Mouse (Mus musculus) liver, embryonic 12.5 days (tissue): Measurements from ENCODE around the gene Clcn2. TPM values are rescaled to one million over a fixed set of nuclear protein-coding genes. Genes with fewer than 3 reads are reported as not detected.

ENCODE experiments used
- ATAC-seq: fragments of 200-750 bp; cut with Nextera tagmentation; 2 replicates; pipeline ENCODE4 v1.8.0; 2017; ENCODE audit warnings: moderate number of reproducible peaks, mild to moderate bottlenecking, moderate library complexity
- H3K27ac ChIP-seq: fragments of 300-500 bp; sonication (generic); 2 replicates; pipeline ENCODE4 v1.5.1; 2016; ENCODE audit warnings: mild to moderate bottlenecking
- H3K27me3 ChIP-seq: fragments of 300-500 bp; sonication (generic); replicated peaks from 2 replicates; pipeline ENCODE4 v1.6.1; 2016; ENCODE audit warnings: mild to moderate bottlenecking, moderate library complexity
- H3K36me3 ChIP-seq: fragments of 300-500 bp; sonication (generic); 2 replicates; pipeline ENCODE4 v1.6.1; 2016; ENCODE audit warnings: mild to moderate bottlenecking, moderate library complexity
- H3K4me1 ChIP-seq: fragments of 300-500 bp; sonication (generic); 2 replicates; pipeline ENCODE4 v1.6.1; 2016
- H3K4me2 ChIP-seq: fragments of 300-500 bp; sonication (generic); 2 replicates; pipeline ENCODE4 v1.6.1; 2016; ENCODE audit warnings: mild to moderate bottlenecking, moderate library complexity
- H3K4me3 ChIP-seq: fragments of 300-500 bp; sonication (generic); 2 replicates; pipeline ENCODE4 v1.5.1; 2016; ENCODE audit warnings: mild to moderate bottlenecking, moderate library complexity
- H3K9ac ChIP-seq: fragments of 300-500 bp; sonication (generic); 2 replicates; pipeline ENCODE4 v1.6.1; 2016; ENCODE audit warnings: mild to moderate bottlenecking, moderate library complexity
- H3K9me3 ChIP-seq: fragments of 300-500 bp; sonication (generic); replicated peaks from 2 replicates; pipeline ENCODE4 v1.6.1; 2016; ENCODE audit warnings: mild to moderate bottlenecking, moderate library complexity
- WGBS: fragments of 180-500 bp; shearing (Covaris S2); methylation state at CpG from one replicate; pipeline ENCODE4 v1.1.7; 2016; ENCODE audit not compliant: insufficient replicate concordance; 5-methylcytosine and 5-hydroxymethylcytosine counted together
- polyA plus RNA-seq: library from polyadenylated mRNA; unstranded; fragments of >200 nt; fragmentation: Nextera tagmentation; extraction: Ambion mirVana; gene quantifications from 2 replicates; pipeline ENCODE4 v1.2.1, GENCODE M21; 2016

The Clcn2 gene
- polyA plus RNA-seq, 1 experiment from 2014 or later: 14.5 TPM

GRCm38 (mm10) chr16:20694781-20695180 lies 22.8 kb downstream of the Clcn2 start:
- no peak overlapping the region for H3K4me3 ChIP-seq
- no peak overlapping the region for H3K27ac ChIP-seq
- H3K9me3 ChIP-seq: no peaks in the 10 kb centered on the region
- H3K36me3 ChIP-seq: peaks cover 29% of the 10 kb centered on the region
- H3K4me1 ChIP-seq: peaks cover 56% of the 10 kb centered on the region
- ATAC-seq: no peak
- H3K27me3 ChIP-seq: peaks cover 61% of the 10 kb centered on the region
- no peak overlapping the region for H3K4me2 ChIP-seq
- H3K9ac ChIP-seq: no peak overlapping the region
- 69% methylated on average over 8 of the region's 8 CpGs for WGBS

- no peaks in the 10 kb centered on the region for H3K9me3 ChIP-seq
- peak within 1 kb of the TSS; percentile 98 for H3K4me2 ChIP-seq
- peak; percentile 92 for ATAC-seq
- H3K9ac ChIP-seq: peak within 1 kb of the TSS; percentile 82
- peaks cover 44% of the 10 kb centered on the region for H3K36me3 ChIP-seq
- H3K27ac ChIP-seq: peak within 1 kb of the TSS; percentile 76
- H3K4me1 ChIP-seq: peaks cover 72% of the 10 kb centered on the region
- H3K4me3 ChIP-seq: peak within 1 kb of the TSS; percentile 70
- peaks cover 46% of the 10 kb centered on the region for H3K27me3 ChIP-seq
- 1% methylated on average over 36 of the region's 37 CpGs for whole genome bisulfite sequencing
Observed at GRCm38 (mm10) chr16:20693111-20693701, 24.3 kb downstream of the Clcn2 start, which contains the start of gene Fam131a. TSS of gene Fam131a (plus strand) at chr16:20693241.

GRCm38 (mm10) chr16:20692241-20692965 lies 25.1 kb downstream of the Clcn2 start:
- Histone ChIP-seq H3K36me3 (peaks cover 52% of the 10 kb centered on the region), H3K4me3 (peak overlapping the region; percentile 70), H3K4me1 (peaks cover 73% of the 10 kb centered on the region), H3K27ac (peak overlapping the region; percentile 49; the same call in 1 of the 2 replicates), H3K9me3 (no peaks in the 10 kb centered on the region), H3K9ac (no peak overlapping the region), H3K4me2 (peak overlapping the region; percentile 98), H3K27me3 (peaks cover 40% of the 10 kb centered on the region)
- no peak for ATAC-seq
- WGBS: 59% methylated on average over 16 of the region's 16 CpGs

GRCm38 (mm10) chr16:20691617-20692016 lies 25.9 kb downstream of the Clcn2 start:
- H3K36me3 ChIP-seq: peaks cover 60% of the 10 kb centered on the region
- peaks cover 73% of the 10 kb centered on the region for H3K4me1 ChIP-seq
- H3K9me3 ChIP-seq: no peaks in the 10 kb centered on the region

GRCm38 (mm10) chr16:20690774-20691173 lies 26.8 kb downstream of the Clcn2 start:
- peaks cover 69% of the 10 kb centered on the region for H3K36me3 ChIP-seq
- ATAC-seq: no peak
- peak overlapping the region; percentile 23; the same call in 1 of the 2 replicates for H3K27ac ChIP-seq

More at GRCm38 (mm10) chr16:20691617-20692016, 25.9 kb downstream of the Clcn2 start:
- no peak for ATAC-seq
- 74% methylated on average over 1 of the region's 1 CpGs for WGBS
- H3K9ac ChIP-seq: no peak overlapping the region
- H3K4me2 ChIP-seq: no peak overlapping the region
- H3K4me3 ChIP-seq: no peak overlapping the region
- H3K27me3 ChIP-seq: peaks cover 32% of the 10 kb centered on the region
- H3K27ac ChIP-seq: no peak overlapping the region

GRCm38 (mm10) chr16:20677974-20678675 lies 39.4 kb downstream of the Clcn2 start:
- Histone ChIP-seq H3K4me3 (no peak overlapping the region), H3K4me1 (peaks cover 47% of the 10 kb centered on the region), H3K36me3 (peaks cover 92% of the 10 kb centered on the region), H3K9ac (0 out of 2 replicates have a peak overlapping the region, but pooled peaks have one; percentile 1), H3K9me3 (no peaks in the 10 kb centered on the region), H3K4me2 (no peak overlapping the region), H3K27me3 (no peaks in the 10 kb centered on the region), H3K27ac (peak overlapping the region; percentile 34)
- 78% methylated on average over 10 of the region's 10 CpGs for WGBS
- ATAC-seq: no peak

More at GRCm38 (mm10) chr16:20690774-20691173, 26.8 kb downstream of the Clcn2 start:
- Histone ChIP-seq H3K4me1 (peaks cover 67% of the 10 kb centered on the region), H3K4me3 (no peak overlapping the region), H3K27me3 (peaks cover 24% of the 10 kb centered on the region), H3K9me3 (no peaks in the 10 kb centered on the region), H3K9ac (no peak overlapping the region), H3K4me2 (no peak overlapping the region)
- WGBS: 56% methylated on average over 3 of the region's 3 CpGs

GRCm38 (mm10) chr16:20677380-20677779 lies 40.2 kb downstream of the Clcn2 start:
- H3K27ac ChIP-seq: peak overlapping the region; percentile 34; the same call in 1 of the 2 replicates
- ATAC-seq: no peak
- H3K4me1 ChIP-seq: peaks cover 47% of the 10 kb centered on the region
- H3K4me2 ChIP-seq: no peak overlapping the region
- no peaks in the 10 kb centered on the region for H3K27me3 ChIP-seq
- H3K9me3 ChIP-seq: no peaks in the 10 kb centered on the region
- 82% methylated on average over 5 of the region's 5 CpGs for WGBS
- H3K36me3 ChIP-seq: peaks cover 84% of the 10 kb centered on the region
- H3K4me3 ChIP-seq: no peak overlapping the region
- H3K9ac ChIP-seq: 0 out of 2 replicates have a peak overlapping the region, but pooled peaks have one; percentile 1

- Histone ChIP-seq H3K9me3 (no peaks in the 10 kb centered on the region), H3K27ac (no peak overlapping the region), H3K4me1 (peaks cover 54% of the 10 kb centered on the region), H3K27me3 (no peaks in the 10 kb centered on the region), H3K4me2 (no peak overlapping the region), H3K36me3 (peaks cover 77% of the 10 kb centered on the region), H3K9ac (no peak overlapping the region), H3K4me3 (no peak overlapping the region)
- 75% methylated on average over 4 of the region's 4 CpGs for WGBS
- ATAC-seq: no peak
Observed at GRCm38 (mm10) chr16:20676702-20677101, 40.8 kb downstream of the Clcn2 start.

- Histone ChIP-seq H3K4me2 (peak overlapping the region; percentile 89), H3K36me3 (peaks cover 63% of the 10 kb centered on the region), H3K9me3 (no peaks in the 10 kb centered on the region), H3K27ac (peak overlapping the region; percentile 93), H3K4me3 (peak overlapping the region; percentile 99), H3K4me1 (peaks cover 57% of the 10 kb centered on the region), H3K9ac (peak overlapping the region; percentile 99), H3K27me3 (no peaks in the 10 kb centered on the region)
- no peak for ATAC-seq
- WGBS: 79% methylated on average over 6 of the region's 6 CpGs
Observed at GRCm38 (mm10) chr16:20675213-20675612, 42.3 kb downstream of the Clcn2 start.

GRCm38 (mm10) chr16:20673706-20674303 lies 43.7 kb downstream of the Clcn2 start:
- peak overlapping the region; percentile 93 for H3K27ac ChIP-seq
- H3K4me1 ChIP-seq: peaks cover 57% of the 10 kb centered on the region
- 3% methylated on average over 14 of the region's 14 CpGs for WGBS
- H3K36me3 ChIP-seq: peaks cover 49% of the 10 kb centered on the region
- H3K9ac ChIP-seq: peak overlapping the region; percentile 99
- peak overlapping the region; percentile 99 for H3K4me3 ChIP-seq
- H3K9me3 ChIP-seq: no peaks in the 10 kb centered on the region
- H3K4me2 ChIP-seq: peak overlapping the region; percentile 89
- peak; percentile 80 for ATAC-seq
- no peaks in the 10 kb centered on the region for H3K27me3 ChIP-seq

GRCm38 (mm10) chr16:20672965-20673705 lies 44.4 kb downstream of the Clcn2 start:
- peak overlapping the region; percentile 89 for H3K4me2 ChIP-seq
- H3K9ac ChIP-seq: peak overlapping the region; percentile 99
- peaks cover 42% of the 10 kb centered on the region for H3K36me3 ChIP-seq
- no peaks in the 10 kb centered on the region for H3K9me3 ChIP-seq
- under 1% methylated on average over 65 of the region's 78 CpGs for WGBS
- H3K4me1 ChIP-seq: peaks cover 51% of the 10 kb centered on the region
- H3K27ac ChIP-seq: peak overlapping the region; percentile 93
- H3K27me3 ChIP-seq: no peaks in the 10 kb centered on the region
- peak overlapping the region; percentile 99 for H3K4me3 ChIP-seq
- ATAC-seq: peak; percentile 69
